Mouse (Mus musculus): ENCODE results near the gene Prkch. TPM values are rescaled to one million over a fixed set of nuclear protein-coding genes. Genes with fewer than 3 reads are reported as not detected.

Prkch gene
- polyA plus RNA-seq, 1 experiment from 2014 or later: 8.0 TPM

DNA sequence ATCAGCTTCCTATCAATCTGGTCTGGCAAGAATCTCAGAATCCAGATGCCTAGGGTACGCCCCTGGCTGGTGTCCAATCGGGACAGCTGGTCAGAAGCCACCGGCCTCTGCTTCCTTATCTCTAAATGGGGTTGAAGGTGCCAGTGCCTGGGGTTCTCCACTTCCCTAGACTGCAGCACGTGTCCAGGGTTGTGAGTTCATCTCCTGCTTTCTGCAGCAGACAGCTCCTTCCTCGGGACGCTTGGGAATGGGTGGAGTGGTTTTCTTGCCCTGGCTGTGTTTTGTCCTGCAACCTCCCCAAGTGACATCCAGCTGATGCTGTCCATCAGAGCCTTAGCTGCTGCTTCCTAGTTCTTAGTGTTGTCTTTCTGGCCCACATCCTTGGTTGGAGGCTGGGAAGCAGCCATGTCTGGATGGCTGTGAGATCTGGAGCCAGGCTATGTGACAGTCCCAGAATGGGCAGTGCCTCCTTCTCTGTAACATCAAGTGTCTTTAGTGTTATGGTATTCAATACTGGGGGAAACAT, 116.0 kb downstream of the Prkch start:
- no peak overlapping the region for H3K27ac ChIP-seq (ENCODE audit: low read depth, low read length)
- H3K4me1 ChIP-seq (ENCODE audit: control insufficient read depth, insufficient read depth, low read length): peaks cover 9% of the 10 kb centered on the region; the same call in 1 of the 2 replicates
- H3K9me3 ChIP-seq (ENCODE audit: control insufficient read depth, low read length): no peaks in the 10 kb centered on the region
- no peaks in the 10 kb centered on the region for H3K27me3 ChIP-seq (ENCODE audit: control insufficient read depth, insufficient read depth, low read length)
- H3K4me3 ChIP-seq (ENCODE audit: low read depth, low read length): no peak overlapping the region
- ATAC-seq (ENCODE audit: low read depth): no peak
- WGBS: 70% methylated on average over 6 of the region's 6 CpGs
- H3K4me2 ChIP-seq (ENCODE audit: low read depth, low read length): no peak overlapping the region
- H3K36me3 ChIP-seq (ENCODE audit: control insufficient read depth, insufficient read depth, low read length): no peaks in the 10 kb centered on the region
- no peak overlapping the region for H3K9ac ChIP-seq (replicated peaks; ENCODE audit: low read depth, low read length)

DNA sequence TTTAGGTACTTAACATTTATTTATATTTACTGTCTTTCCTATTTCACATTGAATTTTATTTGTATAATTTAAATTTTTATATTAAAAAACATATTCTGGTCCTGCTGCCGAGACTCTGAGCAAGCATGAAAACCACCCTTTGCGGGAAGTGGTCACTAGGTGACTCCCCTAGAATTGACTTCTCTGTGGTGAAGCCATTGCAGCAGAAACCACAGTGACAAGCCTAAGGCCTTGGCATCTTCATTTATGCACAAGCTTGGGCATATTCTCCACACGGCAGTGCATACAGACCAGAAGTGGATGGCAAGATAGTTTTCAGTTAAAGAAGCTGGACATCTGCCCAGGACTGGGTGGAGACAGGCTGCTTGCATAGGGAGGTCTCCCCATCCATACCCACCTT, 117.4 kb downstream of the Prkch start:
- WGBS: 80% methylated on average over 3 of the region's 3 CpGs
- Histone ChIP-seq H3K9ac (replicated peaks; ENCODE audit: low read depth, low read length) (no peak overlapping the region), H3K4me3 (ENCODE audit: low read depth, low read length) (no peak overlapping the region), H3K9me3 (ENCODE audit: control insufficient read depth, low read length) (no peaks in the 10 kb centered on the region), H3K4me1 (ENCODE audit: control insufficient read depth, insufficient read depth, low read length) (peaks cover 9% of the 10 kb centered on the region; the same call in 1 of the 2 replicates), H3K36me3 (ENCODE audit: control insufficient read depth, insufficient read depth, low read length) (no peaks in the 10 kb centered on the region), H3K4me2 (ENCODE audit: low read depth, low read length) (no peak overlapping the region), H3K27me3 (ENCODE audit: control insufficient read depth, insufficient read depth, low read length) (no peaks in the 10 kb centered on the region), H3K27ac (ENCODE audit: low read depth, low read length) (no peak overlapping the region)
- ATAC-seq (ENCODE audit: low read depth): no peak

GRCm38 (mm10) chr12:73704382-73704781, 119.8 kb downstream of the Prkch start:
- no peak overlapping the region for H3K9ac ChIP-seq (replicated peaks; ENCODE audit: low read depth, low read length)
- H3K36me3 ChIP-seq (ENCODE audit: control insufficient read depth, insufficient read depth, low read length): no peaks in the 10 kb centered on the region
- no peak for ATAC-seq (ENCODE audit: low read depth)
- 80% methylated on average over 3 of the region's 3 CpGs for WGBS
- H3K27ac ChIP-seq (ENCODE audit: low read depth, low read length): no peak overlapping the region
- H3K9me3 ChIP-seq (ENCODE audit: control insufficient read depth, low read length): no peaks in the 10 kb centered on the region
- no peaks in the 10 kb centered on the region for H3K27me3 ChIP-seq (ENCODE audit: control insufficient read depth, insufficient read depth, low read length)
- no peak overlapping the region for H3K4me2 ChIP-seq (ENCODE audit: low read depth, low read length)
- no peak overlapping the region for H3K4me3 ChIP-seq (ENCODE audit: low read depth, low read length)
- peaks cover 6% of the 10 kb centered on the region; the same call in 1 of the 2 replicates for H3K4me1 ChIP-seq (ENCODE audit: control insufficient read depth, insufficient read depth, low read length)

DNA sequence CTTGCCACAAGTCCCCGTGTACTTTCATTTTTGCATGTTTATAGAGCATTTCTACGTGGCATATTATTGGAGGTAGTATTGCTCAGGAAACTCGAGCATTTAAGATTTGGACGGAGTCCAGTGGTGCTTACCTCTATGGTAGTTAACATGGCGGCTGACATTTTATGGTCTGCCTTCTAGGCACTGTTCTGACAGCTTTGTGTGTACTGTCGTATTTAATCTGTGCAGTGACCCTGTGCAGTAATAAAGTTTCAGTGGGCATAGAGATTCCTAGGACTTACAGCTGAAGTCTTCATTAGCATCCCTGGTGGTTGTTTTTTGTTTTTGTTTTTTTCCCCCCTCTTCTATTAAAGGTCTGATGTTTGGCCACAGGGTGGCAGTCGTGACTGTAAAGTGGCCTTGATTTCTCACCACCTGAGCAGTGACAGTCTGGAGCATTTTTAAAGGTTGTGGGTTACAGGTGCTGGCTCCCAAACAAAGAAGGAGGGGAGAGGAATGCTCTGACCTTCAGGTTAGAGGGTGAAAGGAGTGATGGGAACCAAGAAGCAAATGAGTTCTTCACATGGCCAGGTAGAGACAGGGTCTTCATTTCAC, 120.6 kb downstream of the Prkch start:
- H3K9me3 ChIP-seq (ENCODE audit: control insufficient read depth, low read length): no peaks in the 10 kb centered on the region
- no peak overlapping the region for H3K4me2 ChIP-seq (ENCODE audit: low read depth, low read length)
- 33% methylated on average over 7 of the region's 7 CpGs for WGBS
- no peak overlapping the region for H3K4me3 ChIP-seq (ENCODE audit: low read depth, low read length)
- peak; percentile 60 for ATAC-seq (ENCODE audit: low read depth)
- H3K4me1 ChIP-seq (ENCODE audit: control insufficient read depth, insufficient read depth, low read length): no peaks in the 10 kb centered on the region
- H3K36me3 ChIP-seq (ENCODE audit: control insufficient read depth, insufficient read depth, low read length): no peaks in the 10 kb centered on the region
- H3K27ac ChIP-seq (ENCODE audit: low read depth, low read length): no peak overlapping the region
- H3K9ac ChIP-seq (replicated peaks; ENCODE audit: low read depth, low read length): no peak overlapping the region
- H3K27me3 ChIP-seq (ENCODE audit: control insufficient read depth, insufficient read depth, low read length): no peaks in the 10 kb centered on the region

GRCm38 (mm10) chr12:73708498-73708897, 123.9 kb downstream of the Prkch start:
- 0 out of 2 replicates have a peak, but pooled peaks have one; percentile 1 for ATAC-seq (ENCODE audit: low read depth)
- 7% methylated on average over 5 of the region's 5 CpGs for WGBS
- Histone ChIP-seq H3K9me3 (ENCODE audit: control insufficient read depth, low read length) (no peaks in the 10 kb centered on the region), H3K27me3 (ENCODE audit: control insufficient read depth, insufficient read depth, low read length) (peaks cover 3% of the 10 kb centered on the region; the same call in 1 of the 2 replicates), H3K27ac (ENCODE audit: low read depth, low read length) (no peak overlapping the region), H3K4me2 (ENCODE audit: low read depth, low read length) (no peak overlapping the region), H3K36me3 (ENCODE audit: control insufficient read depth, insufficient read depth, low read length) (no peaks in the 10 kb centered on the region), H3K4me1 (ENCODE audit: control insufficient read depth, insufficient read depth, low read length) (no peaks in the 10 kb centered on the region), H3K4me3 (ENCODE audit: low read depth, low read length) (no peak overlapping the region), H3K9ac (replicated peaks; ENCODE audit: low read depth, low read length) (0 out of 2 replicates have a peak overlapping the region, but pooled peaks have one; percentile 8)

DNA sequence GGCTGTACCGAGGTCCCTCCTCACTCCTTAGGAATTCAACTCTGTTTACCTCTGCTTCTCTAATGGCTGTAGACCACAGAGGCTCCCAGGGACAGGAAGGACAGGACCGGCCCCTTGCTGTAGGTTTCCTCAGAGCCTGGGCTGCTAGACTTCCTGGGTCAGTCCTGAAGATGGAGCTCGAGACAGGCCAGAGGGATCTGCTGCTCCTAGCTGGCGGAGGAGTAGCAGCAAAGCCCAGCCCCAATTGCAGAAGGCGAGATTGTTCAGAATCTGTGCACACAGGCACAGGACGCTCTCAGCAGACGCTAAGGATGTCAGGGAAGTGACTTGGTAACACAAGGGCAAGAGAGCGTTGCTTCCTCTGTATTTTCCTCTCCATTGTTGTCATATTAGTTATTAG, 124.3 kb downstream of the Prkch start:
- Histone ChIP-seq H3K4me1 (ENCODE audit: control insufficient read depth, insufficient read depth, low read length) (no peaks in the 10 kb centered on the region), H3K9ac (replicated peaks; ENCODE audit: low read depth, low read length) (no peak overlapping the region), H3K4me2 (ENCODE audit: low read depth, low read length) (no peak overlapping the region), H3K27me3 (ENCODE audit: control insufficient read depth, insufficient read depth, low read length) (peaks cover 3% of the 10 kb centered on the region; the same call in 1 of the 2 replicates), H3K27ac (ENCODE audit: low read depth, low read length) (no peak overlapping the region), H3K9me3 (ENCODE audit: control insufficient read depth, low read length) (no peaks in the 10 kb centered on the region), H3K36me3 (ENCODE audit: control insufficient read depth, insufficient read depth, low read length) (no peaks in the 10 kb centered on the region), H3K4me3 (ENCODE audit: low read depth, low read length) (no peak overlapping the region)
- ATAC-seq (ENCODE audit: low read depth): peak; percentile 84
- 22% methylated on average over 8 of the region's 8 CpGs for WGBS

- Histone ChIP-seq H3K4me1 (ENCODE audit: control insufficient read depth, insufficient read depth, low read length) (no peaks in the 10 kb centered on the region), H3K9me3 (ENCODE audit: control insufficient read depth, low read length) (no peaks in the 10 kb centered on the region), H3K4me2 (ENCODE audit: low read depth, low read length) (no peak overlapping the region), H3K4me3 (ENCODE audit: low read depth, low read length) (no peak overlapping the region), H3K27ac (ENCODE audit: low read depth, low read length) (no peak overlapping the region), H3K9ac (replicated peaks; ENCODE audit: low read depth, low read length) (no peak overlapping the region), H3K36me3 (ENCODE audit: control insufficient read depth, insufficient read depth, low read length) (no peaks in the 10 kb centered on the region), H3K27me3 (ENCODE audit: control insufficient read depth, insufficient read depth, low read length) (peaks cover 3% of the 10 kb centered on the region; the same call in 1 of the 2 replicates)
- no peak for ATAC-seq (ENCODE audit: low read depth)
- WGBS: 80% methylated on average over 5 of the region's 5 CpGs
Observed at GRCm38 (mm10) chr12:73710846-73711245, 126.2 kb downstream of the Prkch start.

DNA sequence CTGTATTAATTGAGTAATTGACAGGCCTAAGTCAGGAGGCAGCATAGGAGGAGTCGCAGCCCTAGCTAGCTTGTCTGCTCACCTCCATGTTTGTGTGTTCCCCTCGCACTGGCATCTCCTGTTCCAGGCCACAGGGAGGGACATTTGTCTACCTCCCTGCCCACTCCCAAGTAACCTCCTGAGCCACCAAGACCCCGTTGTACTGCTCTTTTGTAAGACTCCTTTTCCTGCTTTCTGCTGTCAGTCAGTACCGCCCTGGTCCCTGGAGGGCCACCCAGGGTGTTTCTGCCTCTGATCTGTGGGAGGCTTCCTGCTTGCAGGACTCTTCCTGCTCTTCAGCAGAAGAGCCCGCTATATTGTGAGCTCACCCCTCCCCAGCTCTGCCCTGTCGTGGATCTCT, 127.5 kb downstream of the Prkch start:
- H3K4me1 ChIP-seq (ENCODE audit: control insufficient read depth, insufficient read depth, low read length): no peaks in the 10 kb centered on the region
- H3K36me3 ChIP-seq (ENCODE audit: control insufficient read depth, insufficient read depth, low read length): no peaks in the 10 kb centered on the region
- WGBS: 42% methylated on average over 6 of the region's 6 CpGs
- peaks cover 3% of the 10 kb centered on the region; the same call in 1 of the 2 replicates for H3K27me3 ChIP-seq (ENCODE audit: control insufficient read depth, insufficient read depth, low read length)
- H3K27ac ChIP-seq (ENCODE audit: low read depth, low read length): no peak overlapping the region
- no peak overlapping the region for H3K9ac ChIP-seq (replicated peaks; ENCODE audit: low read depth, low read length)
- no peak overlapping the region for H3K4me3 ChIP-seq (ENCODE audit: low read depth, low read length)
- no peaks in the 10 kb centered on the region for H3K9me3 ChIP-seq (ENCODE audit: control insufficient read depth, low read length)
- ATAC-seq (ENCODE audit: low read depth): no peak
- no peak overlapping the region for H3K4me2 ChIP-seq (ENCODE audit: low read depth, low read length)

DNA sequence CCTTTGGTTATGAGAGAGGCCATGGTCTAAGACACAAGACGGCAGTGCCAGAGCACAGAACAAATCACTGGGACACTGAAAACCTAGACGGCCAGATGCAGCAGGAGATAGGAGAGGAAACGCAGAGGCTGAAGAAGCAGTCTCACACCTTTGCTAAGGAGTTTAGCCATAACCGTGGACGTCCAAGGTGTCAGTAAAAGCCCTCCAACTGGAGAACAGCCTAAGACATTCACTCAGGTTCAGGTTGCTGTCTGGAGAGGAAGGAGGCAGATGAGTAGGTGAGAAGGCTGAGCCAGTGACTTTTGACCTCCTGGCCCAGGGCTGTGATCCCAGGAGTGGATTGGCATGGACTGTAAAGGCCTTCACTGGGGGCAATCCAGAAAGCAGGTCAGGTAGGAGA, 130.0 kb downstream of the Prkch start:
- H3K9ac ChIP-seq (replicated peaks; ENCODE audit: low read depth, low read length): no peak overlapping the region
- no peaks in the 10 kb centered on the region for H3K9me3 ChIP-seq (ENCODE audit: control insufficient read depth, low read length)
- peaks cover 3% of the 10 kb centered on the region; the same call in 1 of the 2 replicates for H3K27me3 ChIP-seq (ENCODE audit: control insufficient read depth, insufficient read depth, low read length)

More for the DNA sequence above, 130.0 kb downstream of the Prkch start:
- Histone ChIP-seq H3K36me3 (ENCODE audit: control insufficient read depth, insufficient read depth, low read length) (no peaks in the 10 kb centered on the region), H3K4me2 (ENCODE audit: low read depth, low read length) (no peak overlapping the region), H3K27ac (ENCODE audit: low read depth, low read length) (no peak overlapping the region), H3K4me1 (ENCODE audit: control insufficient read depth, insufficient read depth, low read length) (no peaks in the 10 kb centered on the region), H3K4me3 (ENCODE audit: low read depth, low read length) (no peak overlapping the region)
- WGBS: 89% methylated on average over 5 of the region's 5 CpGs
- ATAC-seq (ENCODE audit: low read depth): no peak

All from neural tube, embryonic 14.5 days (tissue).